Comparison of ENCODE assay signal across 24 mouse cellular contexts in the genomic region with DNA sequence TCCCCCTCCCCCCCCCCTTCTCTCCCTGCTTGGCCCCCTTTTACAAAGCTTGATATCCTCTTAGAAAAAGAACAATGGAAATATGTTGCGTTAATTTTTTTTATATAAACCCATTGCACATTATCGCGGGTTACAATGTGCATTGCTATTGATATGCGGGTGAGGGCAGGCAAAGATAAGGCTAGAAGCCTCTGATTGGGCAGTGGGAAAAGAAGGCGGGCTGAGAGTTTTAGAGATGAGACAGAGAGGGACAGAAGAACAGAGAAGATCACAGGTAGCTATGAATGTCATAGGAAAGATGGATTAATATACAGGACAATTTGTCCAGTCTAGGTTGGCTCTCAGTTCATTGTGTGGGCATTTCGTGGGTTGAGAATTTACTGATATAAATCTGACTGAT. TPM values are rescaled to one million over a fixed set of nuclear protein-coding genes. Genes with fewer than 3 reads are reported as not detected.
A peak's percentile ranks its signal among the peaks of the same experiment; 100 is the strongest.
DNase-seq lines count a peak whose midpoint lies in the region; ATAC-seq and TF ChIP-seq lines count a peak whose summit lies in the region.
"Had no signal": no experiment of that assay in that cellular context is flagged by ENCODE, and none has a peak within 500 bp of the region (broad histone marks: within the 10 kb centered on the region; RNA-seq: fewer than 3 reads in every experiment).

No protein-coding gene starts in this region.

- no peak for TF ChIP-seq CTCF in MEL (IDR thresholded peaks at IDR 0.05 in 2 of 3, conservative IDR thresholded peaks at IDR 0.05 in 1 of 3; ENCODE audit: control insufficient read depth in 1 of 3, insufficient read depth in 1 of 3, low read depth in 2 of 3, low read length in 3 of 3, poor library complexity in 1 of 3, severe bottlenecking in 1 of 3)
- TF ChIP-seq CTCF in liver, embryonic 14.5 days (IDR thresholded peaks at IDR 0.05; ENCODE audit: low read depth), result no peak

- DNase-seq in MEL (ENCODE audit: low read depth, low spot score), result peak; percentile 94
- DNase-seq in liver, embryonic 14.5 days (ENCODE audit: low read depth in 3 of 3, low spot score in 3 of 3), result peak; percentile 72 to 77 (median 76)
- DNase-seq in layer of hippocampus, postnatal 14 days (ENCODE audit: low spot score in 2 of 2), result no peak
- DNase-seq in ovary, adult 18-20 months (ENCODE audit: low spot score), result no peak
- DNase-seq in embryo, embryonic 10 days (ENCODE audit: low spot score), result no peak
- DNase-seq: cerebellum, adult 11 months; lung, adult 2 months; thymus, adult 18-20 months had no signal

- no peaks in the 10 kb centered on the region for H3K36me3 ChIP-seq in forebrain, embryonic 16.5 days (ENCODE audit: control insufficient read depth, insufficient read depth)
- H3K36me3 ChIP-seq in forebrain, embryonic 12.5 days (replicated peaks), result no peaks in the 10 kb centered on the region
- peaks cover 0 to 13% of the 10 kb centered on the region in 2 experiments; a peak in 2 of 4 replicates for H3K36me3 ChIP-seq in MEL (ENCODE audit: control insufficient read depth in 1 of 2, insufficient read depth in 2 of 2, low read length in 2 of 2)
- H3K36me3 ChIP-seq in liver, embryonic 14.5 days (replicated peaks; ENCODE audit: control insufficient read depth, insufficient read depth, low read depth), result no peaks in the 10 kb centered on the region
- H3K36me3 ChIP-seq: embryonic facial prominence, embryonic 15.5 days; heart, embryonic 12.5 days; hindbrain, embryonic 12.5 days; neural tube, embryonic 13.5 days; stomach, embryonic 15.5 days had no signal

- no peaks in the 10 kb centered on the region for H3K9me3 ChIP-seq in forebrain, embryonic 16.5 days (ENCODE audit: control insufficient read depth, low read length)
- no peaks in the 10 kb centered on the region for H3K9me3 ChIP-seq in forebrain, embryonic 12.5 days
- no peaks in the 10 kb centered on the region for H3K9me3 ChIP-seq in MEL (replicated peaks; ENCODE audit: insufficient read depth, low read length)
- no peaks in the 10 kb centered on the region for H3K9me3 ChIP-seq in liver, embryonic 14.5 days (ENCODE audit: control insufficient read depth, low read length)
- H3K9me3 ChIP-seq: embryonic facial prominence, embryonic 15.5 days; heart, embryonic 12.5 days; hindbrain, embryonic 12.5 days; neural tube, embryonic 13.5 days; stomach, embryonic 15.5 days had no signal

- TF ChIP-seq EP300 in MEL (IDR thresholded peaks at IDR 0.05; ENCODE audit: low read depth in 1 of 2, low read length in 2 of 2), result peak; percentile 94 to 96
- TF ChIP-seq EP300 in liver, embryonic 14.5 days (IDR thresholded peaks at IDR 0.05; ENCODE audit: low read depth), result peak; percentile 87

- H3K4me1 ChIP-seq in forebrain, embryonic 16.5 days (replicated peaks; ENCODE audit: control insufficient read depth, insufficient read depth, low read length), result no peaks in the 10 kb centered on the region
- H3K4me1 ChIP-seq in forebrain, embryonic 12.5 days, result no peaks in the 10 kb centered on the region
- H3K4me1 ChIP-seq in MEL (ENCODE audit: control insufficient read depth in 1 of 2, insufficient read depth in 2 of 2, low read length in 2 of 2), result peaks cover 0 to 13% of the 10 kb centered on the region in 2 experiments; a peak in 2 of 4 replicates
- H3K4me1 ChIP-seq in liver, embryonic 14.5 days (replicated peaks; ENCODE audit: control insufficient read depth in 2 of 2, insufficient read depth in 2 of 2, low read length in 1 of 2), result peaks cover 7 to 11% of the 10 kb centered on the region in 2 experiments; a peak in 3 of 4 replicates
- H3K4me1 ChIP-seq: embryonic facial prominence, embryonic 15.5 days; heart, embryonic 12.5 days; hindbrain, embryonic 12.5 days; neural tube, embryonic 13.5 days; stomach, embryonic 15.5 days had no signal

- 0 out of 2 replicates have a peak, but pooled peaks have one; percentile 37 for ATAC-seq in forebrain, embryonic 16.5 days
- no peak for ATAC-seq in forebrain, embryonic 12.5 days (ENCODE audit: low FRiP score)
- ATAC-seq in common myeloid progenitor, adult 5-6 weeks (replicated peaks; ENCODE audit: low read depth, poor library complexity, severe bottlenecking), result peak; percentile 54
- ATAC-seq in liver, embryonic 14.5 days (ENCODE audit: insufficient read depth), result peak; percentile 90

- WGBS in forebrain, embryonic 16.5 days, result 57% methylated on average over 6 of the region's 6 CpGs
- WGBS in forebrain, embryonic 12.5 days, result 58% methylated on average over 6 of the region's 6 CpGs
- 15% methylated on average over 6 of the region's 6 CpGs for WGBS in liver, embryonic 14.5 days (ENCODE audit: insufficient replicate concordance)

- H3K4me2 ChIP-seq in forebrain, embryonic 16.5 days (ENCODE audit: low read length), result no peak overlapping the region
- H3K4me2 ChIP-seq in forebrain, embryonic 12.5 days, result no peak overlapping the region
- H3K4me2 ChIP-seq in liver, embryonic 14.5 days (ENCODE audit: low read depth), result peak overlapping the region; percentile 60
- H3K4me2 ChIP-seq: embryonic facial prominence, embryonic 15.5 days; heart, embryonic 12.5 days; hindbrain, embryonic 12.5 days; neural tube, embryonic 13.5 days; stomach, embryonic 15.5 days had no signal

- TF ChIP-seq POLR2A in MEL (IDR thresholded peaks at IDR 0.05; ENCODE audit: control insufficient read depth in 1 of 2, insufficient read depth in 1 of 2, low read depth in 1 of 2, low read length in 2 of 2, poor library complexity in 1 of 2), result peak in 1 of 2 experiments; percentile 60; a peak in 1 of 4 replicates

- no peak overlapping the region for H3K4me3 ChIP-seq in forebrain, embryonic 16.5 days (replicated peaks; ENCODE audit: low read length)
- H3K4me3 ChIP-seq in forebrain, embryonic 12.5 days (replicated peaks), result no peak overlapping the region
- peak overlapping the region; percentile 64 to 65 for H3K4me3 ChIP-seq in MEL (ENCODE audit: control insufficient read depth in 1 of 2, insufficient read depth in 1 of 2, low read depth in 2 of 2, low read length in 2 of 2)
- H3K4me3 ChIP-seq in liver, embryonic 14.5 days (ENCODE audit: insufficient read depth in 1 of 2, low read depth in 2 of 2, low read length in 2 of 2), result 0 out of 4 replicates have a peak overlapping the region, but pooled peaks of 1 of the 2 experiments have one; percentile 16
- H3K4me3 ChIP-seq: embryonic facial prominence, embryonic 15.5 days; heart, embryonic 12.5 days; hindbrain, embryonic 12.5 days; neural tube, embryonic 13.5 days; stomach, embryonic 15.5 days had no signal

- no peaks in the 10 kb centered on the region for H3K27me3 ChIP-seq in forebrain, embryonic 16.5 days (replicated peaks; ENCODE audit: control insufficient read depth, insufficient read depth, low read length)
- 0 out of 2 replicates have a peak, but pooled peaks cover 4% of the 10 kb centered on the region for H3K27me3 ChIP-seq in forebrain, embryonic 12.5 days
- no peaks in the 10 kb centered on the region for H3K27me3 ChIP-seq in MEL (ENCODE audit: control insufficient read depth in 1 of 2, insufficient read depth in 2 of 2, low read length in 2 of 2)
- no peaks in the 10 kb centered on the region for H3K27me3 ChIP-seq in liver, embryonic 14.5 days (ENCODE audit: control insufficient read depth, insufficient read depth, low read length)
- H3K27me3 ChIP-seq: embryonic facial prominence, embryonic 15.5 days; hindbrain, embryonic 12.5 days; neural tube, embryonic 13.5 days; stomach, embryonic 15.5 days had no signal

- no peak overlapping the region for H3K27ac ChIP-seq in forebrain, embryonic 16.5 days (ENCODE audit: low read length)
- no peak overlapping the region for H3K27ac ChIP-seq in forebrain, embryonic 12.5 days
- H3K27ac ChIP-seq in MEL (ENCODE audit: control insufficient read depth, low read depth, low read length), result peak overlapping the region; percentile 80
- no peak overlapping the region for H3K27ac ChIP-seq in liver, embryonic 14.5 days
- H3K27ac ChIP-seq: embryonic facial prominence, embryonic 15.5 days; hindbrain, embryonic 12.5 days; neural tube, embryonic 13.5 days; stomach, embryonic 15.5 days had no signal

- no peak; the same call in 1 of the 2 replicates for TF ChIP-seq RAD21 in MEL (IDR thresholded peaks at IDR 0.05; ENCODE audit: low read depth, low read length)

- peaks cover 19% of the 10 kb centered on the region for H3K79me2 ChIP-seq in MEL (ENCODE audit: control insufficient read depth, insufficient read depth, low read length, poor library complexity)

- no peak overlapping the region for H3K9ac ChIP-seq in forebrain, embryonic 16.5 days (replicated peaks; ENCODE audit: low read depth, low read length)
- H3K9ac ChIP-seq in forebrain, embryonic 12.5 days, result no peak overlapping the region
- peak overlapping the region; percentile 84 for H3K9ac ChIP-seq in MEL (ENCODE audit: control insufficient read depth, low read depth, low read length, poor library complexity, severe bottlenecking)
- H3K9ac ChIP-seq in liver, embryonic 14.5 days (replicated peaks), result no peak overlapping the region
- H3K9ac ChIP-seq: embryonic facial prominence, embryonic 15.5 days; heart, embryonic 12.5 days; hindbrain, embryonic 12.5 days; neural tube, embryonic 13.5 days; stomach, embryonic 15.5 days had no signal

RNA-seq across cellular contexts. Expression of a gene that starts 26.7 kb away (rescaled TPM):
- polyA plus RNA-seq in forebrain, embryonic 16.5 days (2015; fragmentation: Nextera tagmentation; extraction: Ambion mirVana), result not detected in 2 replicates
- 0.13 and 0.36 TPM in 2 replicates for polyA plus RNA-seq in forebrain, embryonic 12.5 days (2016; fragmentation: Nextera tagmentation; extraction: Ambion mirVana)
- not detected in 2 replicates for total RNA-seq in MEL (2012; rRNA removed)
- not detected for polyA plus RNA-seq in MEL (2012; ENCODE audit: insufficient read depth in 1 of 2, insufficient read length in 2 of 2, low read depth in 1 of 2, low replicate concordance in 2 of 2, missing spikeins in 1 of 2)
- not detected in 2 replicates for total RNA-seq in common myeloid progenitor, adult 5-6 weeks (2017)
- polyA plus RNA-seq in liver, embryonic 14.5 days (2012; rRNA removed), result 0.01 and 0.08 TPM in 2 replicates
- 0.23 TPM in 1 of 2 replicates, not detected in the other for polyA plus RNA-seq in liver, embryonic 14.5 days (2014; fragmentation: Nextera tagmentation; extraction: Ambion mirVana)
- under 1 TPM; 0.21 to 0.23 TPM for total RNA-seq in layer of hippocampus, postnatal 14 days (2021)
- total RNA-seq: CH12.LX; gastrocnemius, adult 8-10 months; granulocyte monocyte progenitor cell, adult 5-6 weeks had no signal
- polyA plus RNA-seq: heart, embryonic 12.5 days; intestine, embryonic 14.5 days; kidney, embryonic 14.5 days; limb, embryonic 11.5 days; spleen, adult 2 months; stomach, embryonic 15.5 days had no signal

RNA-seq across cellular contexts. Expression of a gene that starts 33.8 kb away (rescaled TPM):
- polyA plus RNA-seq in forebrain, embryonic 16.5 days (2015; fragmentation: Nextera tagmentation; extraction: Ambion mirVana), result not detected in 2 replicates
- not detected in 2 replicates for polyA plus RNA-seq in forebrain, embryonic 12.5 days (2016; fragmentation: Nextera tagmentation; extraction: Ambion mirVana)
- total RNA-seq in MEL (2012; rRNA removed), result 0.65 and 1.1 TPM in 2 replicates
- polyA plus RNA-seq in MEL (2012; ENCODE audit: insufficient read depth in 1 of 2, insufficient read length in 2 of 2, low read depth in 1 of 2, low replicate concordance in 2 of 2, missing spikeins in 1 of 2), result 1 to 10 TPM in 1 of 2 experiments, not detected in 1; 2.4 TPM
- total RNA-seq in common myeloid progenitor, adult 5-6 weeks (2017), result 0.05 TPM in 1 of 2 replicates, not detected in the other
- polyA plus RNA-seq in liver, embryonic 14.5 days (2012; rRNA removed), result 0.01 and 0.03 TPM in 2 replicates
- polyA plus RNA-seq in liver, embryonic 14.5 days (2014; fragmentation: Nextera tagmentation; extraction: Ambion mirVana), result not detected in 2 replicates
- total RNA-seq in layer of hippocampus, postnatal 14 days (2021), result under 1 TPM; 0.46 to 0.52 TPM
- total RNA-seq: adrenal gland, adult 18-20 months; CH12.LX; granulocyte monocyte progenitor cell, adult 5-6 weeks had no signal
- polyA plus RNA-seq: hindbrain, embryonic 12.5 days; intestine, embryonic 14.5 days; limb, embryonic 11.5 days; neural tube, embryonic 13.5 days had no signal

RNA-seq across cellular contexts. Expression of a gene that starts 44.5 kb away (rescaled TPM):
- polyA plus RNA-seq in forebrain, embryonic 16.5 days (2015; fragmentation: Nextera tagmentation; extraction: Ambion mirVana), result 13.4 and 15.8 TPM in 2 replicates
- 15.5 and 18.9 TPM in 2 replicates for polyA plus RNA-seq in forebrain, embryonic 12.5 days (2016; fragmentation: Nextera tagmentation; extraction: Ambion mirVana)
- total RNA-seq in MEL (2012; rRNA removed), result 248 and 318 TPM in 2 replicates
- polyA plus RNA-seq in MEL (2012; ENCODE audit: insufficient read depth in 1 of 2, insufficient read length in 2 of 2, low read depth in 1 of 2, low replicate concordance in 2 of 2, missing spikeins in 1 of 2), result 100 to 1,000 TPM in 1 of 2 experiments, not detected in 1; 223 TPM
- 149 and 265 TPM in 2 replicates for total RNA-seq in common myeloid progenitor, adult 5-6 weeks (2017)
- 35.2 and 50.3 TPM in 2 replicates for polyA plus RNA-seq in liver, embryonic 14.5 days (2012; rRNA removed)
- polyA plus RNA-seq in liver, embryonic 14.5 days (2014; fragmentation: Nextera tagmentation; extraction: Ambion mirVana), result 117 and 126 TPM in 2 replicates
- total RNA-seq in layer of hippocampus, postnatal 14 days (2021), result 10 to 100 TPM; 27.0 to 27.6 TPM

Comparison
In these comparisons a context has a peak if more than half of its experiments do, and no peak if none do; other contexts are left out.
1. H3K4me3 ChIP-seq: peak in MEL (2 of 2); none in forebrain, embryonic 16.5 days (single experiment) and forebrain, embryonic 12.5 days (single experiment).
2. DNase-seq: peak in MEL (single experiment) and liver, embryonic 14.5 days (3 of 3); none in layer of hippocampus, postnatal 14 days (0 of 2), ovary, adult 18-20 months (single experiment) and embryo, embryonic 10 days (single experiment).